Mouse (Mus musculus): Measurements from ENCODE around the gene Ranbp9. TPM values are rescaled to one million over a fixed set of nuclear protein-coding genes. Genes with fewer than 3 reads are reported as not detected.

Ranbp9 gene
- polyA plus RNA-seq, 1 experiment from 2014 or later = 14.2 TPM

DNA sequence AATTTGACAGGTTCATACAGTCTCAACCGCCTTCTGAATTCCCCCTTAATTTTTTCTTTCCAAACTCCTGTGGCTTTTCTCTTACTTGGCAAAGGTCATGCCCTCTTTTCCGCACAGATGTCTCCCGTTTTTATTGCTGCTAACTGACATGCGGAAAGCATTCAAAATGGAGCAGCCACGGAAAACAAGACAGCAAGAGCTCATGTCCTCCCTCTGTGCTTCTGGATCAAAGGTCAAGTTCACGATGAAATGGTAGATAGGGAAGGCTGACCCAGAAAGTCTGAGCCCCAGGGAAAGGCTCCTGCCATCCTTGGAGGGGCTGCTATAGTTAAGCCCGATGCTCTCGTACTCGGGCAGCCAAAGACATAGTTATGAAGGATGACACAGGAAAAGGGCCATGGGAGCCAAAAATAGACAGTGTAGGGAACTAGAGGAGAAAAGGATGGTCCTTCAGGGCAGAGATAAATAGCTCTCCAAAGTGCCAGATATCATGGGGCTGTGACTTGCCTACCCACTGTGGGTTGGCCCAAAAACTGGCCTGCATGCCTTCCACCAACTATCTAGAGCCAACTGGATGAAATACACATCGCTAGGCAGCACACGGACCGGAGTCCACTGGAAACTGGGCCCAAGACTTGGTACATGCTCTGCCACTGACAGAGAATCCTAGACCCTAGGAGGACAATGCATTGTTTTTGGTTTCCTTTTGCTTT is 5.6 kb upstream of the Ranbp9 start:
- 51% methylated on average over 12 of the region's 12 CpGs for WGBS
- H3K9me3 ChIP-seq = no peaks in the 10 kb centered on the region
- peaks cover 24% of the 10 kb centered on the region for H3K4me1 ChIP-seq (replicated peaks)
- H3K36me3 ChIP-seq = no peaks in the 10 kb centered on the region
- no peak for ATAC-seq (ENCODE audit: low read depth)
- H3K27ac ChIP-seq (replicated peaks) = no peak overlapping the region
- no peaks in the 10 kb centered on the region for H3K27me3 ChIP-seq
- H3K9ac ChIP-seq = no peak overlapping the region
- no peak overlapping the region for H3K4me3 ChIP-seq
- no peak overlapping the region for H3K4me2 ChIP-seq

DNA sequence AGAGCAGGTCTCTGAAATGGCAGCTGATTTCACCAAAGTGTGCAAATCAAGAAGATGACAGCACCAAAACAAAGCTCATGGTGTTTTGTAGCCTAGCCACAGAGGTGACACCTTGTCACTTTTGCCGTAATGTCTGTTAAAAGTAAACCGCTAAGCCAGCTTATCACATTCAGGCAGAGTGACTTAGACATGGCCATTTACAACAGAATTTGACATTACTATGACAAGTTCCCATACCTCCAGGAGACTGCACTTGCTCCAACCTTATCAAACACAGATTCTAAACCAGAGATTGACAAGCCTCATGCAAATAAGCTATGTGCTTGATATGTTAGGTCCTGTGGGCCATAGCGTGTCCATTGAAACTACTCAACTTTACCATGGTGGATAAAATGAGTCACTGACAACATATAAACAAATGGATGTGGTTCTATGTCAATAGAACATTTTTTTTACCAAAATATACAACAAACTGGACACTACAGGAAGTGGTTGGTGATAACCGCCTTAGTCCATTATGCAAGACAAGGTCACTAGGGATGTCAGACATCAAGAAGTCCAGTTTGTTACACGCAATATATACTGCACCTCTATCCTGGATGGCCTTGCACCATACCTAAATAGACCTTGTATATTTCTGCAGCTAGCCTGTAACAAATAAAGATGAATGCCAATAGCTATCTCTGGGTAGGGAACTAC is 4.3 kb upstream of the Ranbp9 start:
- Histone ChIP-seq H3K4me2 (no peak overlapping the region), H3K4me1 (replicated peaks) (peaks cover 21% of the 10 kb centered on the region), H3K27me3 (no peaks in the 10 kb centered on the region), H3K9me3 (no peaks in the 10 kb centered on the region), H3K27ac (replicated peaks) (no peak overlapping the region), H3K9ac (no peak overlapping the region), H3K36me3 (no peaks in the 10 kb centered on the region), H3K4me3 (no peak overlapping the region)
- 94% methylated on average over 5 of the region's 5 CpGs for WGBS
- ATAC-seq (ENCODE audit: low read depth) = no peak

DNA sequence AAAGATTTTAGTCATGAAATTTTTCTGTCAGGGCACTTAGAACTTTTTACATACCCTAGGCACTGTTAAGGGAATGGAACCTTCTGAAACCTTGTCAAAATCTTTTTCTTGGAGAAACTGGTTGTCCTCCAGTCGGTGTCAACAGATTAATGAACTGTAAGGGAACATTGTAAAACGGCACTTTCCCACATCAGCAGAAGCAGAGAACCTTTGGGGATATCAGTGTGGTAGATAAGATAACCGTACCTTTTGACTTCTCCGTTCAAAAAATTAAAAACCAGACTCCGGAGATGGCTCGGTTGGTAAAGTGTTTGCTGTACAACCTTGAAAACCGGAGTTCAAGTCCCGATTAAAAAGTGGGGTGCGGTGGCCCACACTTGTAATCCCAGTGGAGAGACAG is 1.7 kb upstream of the Ranbp9 start:
- no peak for ATAC-seq (ENCODE audit: low read depth)
- Histone ChIP-seq H3K27me3 (no peaks in the 10 kb centered on the region), H3K36me3 (no peaks in the 10 kb centered on the region), H3K4me1 (replicated peaks) (peaks cover 31% of the 10 kb centered on the region), H3K27ac (replicated peaks) (no peak overlapping the region), H3K4me2 (no peak overlapping the region), H3K9me3 (no peaks in the 10 kb centered on the region), H3K9ac (no peak overlapping the region), H3K4me3 (no peak overlapping the region)
- WGBS = 92% methylated on average over 9 of the region's 9 CpGs

DNA sequence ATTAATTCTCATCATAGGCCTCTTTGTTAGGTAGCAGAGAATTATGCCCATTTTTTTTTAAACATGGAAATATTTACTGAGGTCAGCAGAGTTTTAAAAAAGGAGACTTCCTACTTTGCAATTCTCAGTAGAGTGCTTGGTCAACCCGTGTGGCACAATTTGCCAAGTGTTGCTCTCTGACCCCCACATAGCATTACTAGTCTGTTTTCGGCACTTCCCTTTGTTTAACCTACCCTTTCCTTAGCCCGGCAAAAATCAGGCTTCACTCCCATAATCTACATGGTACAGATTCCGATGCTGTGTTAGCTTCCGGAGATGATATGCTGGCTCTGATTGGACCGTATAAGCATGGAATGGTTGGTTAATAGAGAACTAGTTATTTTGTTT is 770 bp upstream of the Ranbp9 start:
- H3K27ac ChIP-seq (replicated peaks) = peak overlapping the region; percentile 99
- ATAC-seq (ENCODE audit: low read depth) = peak; percentile 22; the same call in 1 of the 2 replicates
- WGBS = 27% methylated on average over 6 of the region's 6 CpGs
- H3K4me3 ChIP-seq = peak overlapping the region; percentile 81
- H3K4me2 ChIP-seq = peak overlapping the region; percentile 60
- no peaks in the 10 kb centered on the region for H3K27me3 ChIP-seq
- no peaks in the 10 kb centered on the region for H3K36me3 ChIP-seq
- no peaks in the 10 kb centered on the region for H3K9me3 ChIP-seq
- H3K4me1 ChIP-seq (replicated peaks) = peaks cover 40% of the 10 kb centered on the region
- peak overlapping the region; percentile 97 for H3K9ac ChIP-seq

DNA sequence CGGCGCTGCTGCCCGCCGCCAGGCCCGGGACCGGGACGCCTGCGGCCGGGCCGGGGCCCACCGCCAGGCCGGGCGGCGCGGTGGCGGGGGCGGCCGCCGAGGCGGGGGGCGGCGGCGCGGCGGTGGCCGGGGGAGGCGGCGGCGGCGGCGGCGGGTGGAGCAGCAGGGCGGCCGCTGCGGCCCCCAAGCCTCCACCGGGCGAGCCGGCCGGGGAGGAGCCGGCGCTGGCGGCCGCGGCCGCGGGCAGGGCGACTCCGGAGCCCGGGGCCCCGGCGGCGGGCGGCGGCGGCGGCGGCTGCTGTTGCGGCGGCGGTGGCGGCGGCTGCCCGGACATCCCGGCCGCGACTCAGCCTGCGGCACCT is 506 bp downstream of the Ranbp9 start:
- peak; percentile 9; the same call in 1 of the 2 replicates for ATAC-seq (ENCODE audit: low read depth)
- Histone ChIP-seq H3K27me3 (no peaks in the 10 kb centered on the region), H3K9ac (peak overlapping the region; percentile 97), H3K9me3 (no peaks in the 10 kb centered on the region), H3K4me3 (peak overlapping the region; percentile 81), H3K27ac (replicated peaks) (peak overlapping the region; percentile 99), H3K4me1 (replicated peaks) (peaks cover 50% of the 10 kb centered on the region), H3K4me2 (peak overlapping the region; percentile 71), H3K36me3 (no peaks in the 10 kb centered on the region)
- under 1% methylated on average over 43 of the region's 67 CpGs for WGBS

DNA sequence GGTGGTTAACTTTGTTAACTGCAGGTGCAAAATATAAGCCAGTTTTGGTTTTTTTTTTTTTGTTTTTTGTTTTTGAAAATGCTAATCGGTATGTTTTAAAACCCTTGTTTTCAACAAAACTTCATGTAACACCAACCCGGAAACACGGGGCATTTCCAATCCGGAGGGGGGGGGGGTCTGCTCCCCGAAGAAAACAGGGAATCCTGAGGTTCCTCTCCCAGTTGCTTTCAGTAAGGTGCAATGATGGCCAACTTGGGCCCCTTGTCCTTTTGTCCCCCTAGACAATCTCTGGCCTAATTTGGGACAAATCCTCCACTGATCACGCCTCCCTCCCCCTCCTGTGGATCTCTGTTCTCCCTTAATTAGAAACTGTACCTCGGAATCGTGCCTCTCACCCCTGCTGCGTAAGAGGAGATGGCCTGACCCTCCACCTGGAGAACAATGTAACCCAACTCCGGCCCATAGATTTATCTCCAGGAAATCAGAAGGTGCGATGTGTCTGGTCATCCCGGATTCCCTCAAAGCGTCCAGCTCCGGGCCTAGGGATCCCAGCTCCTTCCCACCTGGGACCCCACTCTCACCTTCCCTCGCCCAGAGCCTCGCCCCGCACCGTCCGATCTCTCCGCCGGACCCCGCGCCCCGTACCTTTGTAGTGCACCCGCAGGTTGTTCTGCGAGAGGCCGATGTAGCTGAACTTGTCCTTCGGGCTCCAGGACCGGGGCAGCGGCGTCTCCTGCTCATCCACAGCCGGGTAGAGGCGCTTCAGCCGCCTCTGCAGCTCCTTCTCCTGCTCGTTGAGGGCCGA is 1.1 kb downstream of the Ranbp9 start:
- peak overlapping the region; percentile 81 for H3K4me3 ChIP-seq
- H3K9me3 ChIP-seq = no peaks in the 10 kb centered on the region
- ATAC-seq (ENCODE audit: low read depth) = no peak
- no peaks in the 10 kb centered on the region for H3K27me3 ChIP-seq
- peak overlapping the region; percentile 99 for H3K27ac ChIP-seq (replicated peaks)
- H3K4me2 ChIP-seq = peak overlapping the region; percentile 71
- WGBS = under 1% methylated on average over 36 of the region's 36 CpGs
- H3K36me3 ChIP-seq = no peaks in the 10 kb centered on the region
- peaks cover 50% of the 10 kb centered on the region for H3K4me1 ChIP-seq (replicated peaks)
- peak overlapping the region; percentile 97 for H3K9ac ChIP-seq

DNA sequence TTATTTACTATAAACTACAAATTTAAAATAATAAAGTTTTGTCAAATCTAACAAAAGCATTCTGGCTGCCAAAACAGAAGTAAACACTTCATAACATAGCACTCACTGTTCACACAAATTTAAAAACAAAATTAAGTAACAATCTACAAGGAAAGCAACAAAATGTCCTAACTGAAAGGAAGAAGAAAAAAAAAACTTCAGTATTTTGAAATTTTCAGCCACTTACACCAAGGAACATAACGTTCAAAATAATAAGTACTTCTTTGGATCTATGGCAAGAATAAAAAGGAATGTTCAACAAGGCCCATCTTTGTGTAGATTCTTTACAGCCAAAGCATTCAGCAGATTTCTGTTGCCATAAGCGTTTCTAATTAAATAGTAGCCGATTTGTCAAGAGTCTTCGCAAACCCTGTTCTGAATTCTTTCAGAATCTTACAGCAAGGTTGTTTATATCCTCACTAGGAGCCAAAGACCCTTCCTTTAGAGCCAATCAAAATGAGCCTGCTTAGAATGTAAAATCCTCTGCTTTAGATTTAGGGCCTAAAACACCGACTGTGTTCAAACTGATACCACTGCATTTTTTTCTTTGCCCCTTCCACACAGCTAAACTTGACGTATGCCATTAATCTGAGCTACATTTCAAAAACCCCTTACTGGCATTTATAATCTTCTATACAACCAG is 1.9 kb downstream of the Ranbp9 start:
- Histone ChIP-seq H3K27me3 (no peaks in the 10 kb centered on the region), H3K9ac (peak overlapping the region; percentile 97), H3K4me1 (replicated peaks) (peaks cover 56% of the 10 kb centered on the region), H3K4me3 (peak overlapping the region; percentile 81), H3K4me2 (peak overlapping the region; percentile 71), H3K9me3 (no peaks in the 10 kb centered on the region), H3K27ac (replicated peaks) (peak overlapping the region; percentile 99), H3K36me3 (no peaks in the 10 kb centered on the region)
- no peak for ATAC-seq (ENCODE audit: low read depth)
- WGBS = 5% methylated on average over 6 of the region's 6 CpGs

DNA sequence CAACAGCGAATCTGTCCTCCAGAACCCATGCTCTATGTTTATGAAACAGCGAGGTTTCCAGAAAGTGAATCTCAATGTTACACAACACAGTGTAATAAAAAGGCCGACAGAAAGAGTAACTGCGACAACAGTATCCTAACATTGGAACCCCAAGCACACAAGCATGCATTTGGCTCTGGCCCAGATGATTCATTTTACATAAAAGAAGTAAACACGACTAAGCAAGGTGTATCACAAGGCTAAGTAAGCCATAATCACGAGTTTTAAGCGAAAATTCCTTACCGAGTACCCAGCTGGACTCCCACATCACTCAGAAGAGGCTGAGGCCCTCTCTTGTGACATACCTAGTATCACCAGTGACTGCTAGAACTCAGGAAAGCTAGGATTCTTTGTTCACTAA is 2.5 kb downstream of the Ranbp9 start:
- H3K4me1 ChIP-seq (replicated peaks) = peaks cover 59% of the 10 kb centered on the region
- no peaks in the 10 kb centered on the region for H3K27me3 ChIP-seq
- no peak for ATAC-seq (ENCODE audit: low read depth)
- peak overlapping the region; percentile 35 for H3K27ac ChIP-seq (replicated peaks)
- peak overlapping the region; percentile 81 for H3K4me3 ChIP-seq
- no peaks in the 10 kb centered on the region for H3K36me3 ChIP-seq
- peak overlapping the region; percentile 71 for H3K4me2 ChIP-seq
- peak overlapping the region; percentile 97 for H3K9ac ChIP-seq
- H3K9me3 ChIP-seq = no peaks in the 10 kb centered on the region
- WGBS = 20% methylated on average over 8 of the region's 8 CpGs

DNA sequence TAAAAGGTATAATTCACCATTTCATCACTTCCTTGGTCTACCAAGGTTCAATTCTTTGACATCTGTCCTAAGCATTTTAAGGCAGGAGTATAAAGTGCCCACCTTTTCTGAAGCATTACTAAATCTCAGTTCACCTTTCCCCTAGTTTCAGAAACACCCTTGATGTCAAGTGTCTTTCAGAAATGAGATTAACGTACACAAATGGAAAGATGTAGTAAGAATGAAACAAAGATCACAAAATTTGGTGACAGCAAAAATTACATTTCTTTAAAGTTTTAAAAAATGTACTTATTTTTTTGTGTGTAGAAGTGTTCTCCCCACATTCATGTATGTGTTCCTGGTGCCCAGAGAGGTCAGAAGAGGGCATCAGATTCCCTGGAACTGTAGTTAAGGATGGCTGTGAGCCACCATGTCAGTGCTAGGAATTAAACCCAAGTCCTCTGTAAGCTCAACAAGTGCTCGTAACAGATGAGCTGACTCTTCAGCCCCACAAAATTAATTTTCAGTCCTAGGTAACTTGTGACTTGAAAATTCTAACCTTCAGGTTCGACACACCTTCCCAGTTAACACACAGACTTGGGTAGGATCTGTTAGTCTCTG is 3.9 kb downstream of the Ranbp9 start:
- no peaks in the 10 kb centered on the region for H3K9me3 ChIP-seq
- no peak for ATAC-seq (ENCODE audit: low read depth)
- H3K36me3 ChIP-seq = no peaks in the 10 kb centered on the region
- H3K4me3 ChIP-seq = no peak overlapping the region
- H3K9ac ChIP-seq = no peak overlapping the region
- no peak overlapping the region for H3K4me2 ChIP-seq
- no peaks in the 10 kb centered on the region for H3K27me3 ChIP-seq
- WGBS = 94% methylated on average over 3 of the region's 3 CpGs
- H3K27ac ChIP-seq (replicated peaks) = no peak overlapping the region
- H3K4me1 ChIP-seq (replicated peaks) = peaks cover 54% of the 10 kb centered on the region

DNA sequence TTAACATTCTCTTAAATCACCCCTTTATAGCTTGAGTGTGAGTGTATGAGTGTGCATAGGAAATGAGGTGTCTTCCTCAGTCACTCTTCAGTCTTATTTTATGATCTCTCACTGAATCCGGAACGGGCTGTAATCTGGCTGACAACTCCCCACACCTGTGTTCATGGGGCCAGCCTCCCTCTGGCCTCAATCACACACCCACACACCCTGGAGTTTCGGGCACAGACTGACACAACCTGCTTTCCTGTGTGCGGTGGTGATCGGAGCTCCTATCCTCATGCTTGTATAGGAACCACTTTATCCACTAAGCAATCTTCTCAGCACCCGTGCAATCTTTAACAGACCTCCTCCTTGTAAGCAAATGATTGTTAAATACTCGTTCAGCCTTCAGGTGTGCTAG is 4.9 kb downstream of the Ranbp9 start:
- H3K27ac ChIP-seq (replicated peaks) = no peak overlapping the region
- 81% methylated on average over 7 of the region's 7 CpGs for WGBS

DNA sequence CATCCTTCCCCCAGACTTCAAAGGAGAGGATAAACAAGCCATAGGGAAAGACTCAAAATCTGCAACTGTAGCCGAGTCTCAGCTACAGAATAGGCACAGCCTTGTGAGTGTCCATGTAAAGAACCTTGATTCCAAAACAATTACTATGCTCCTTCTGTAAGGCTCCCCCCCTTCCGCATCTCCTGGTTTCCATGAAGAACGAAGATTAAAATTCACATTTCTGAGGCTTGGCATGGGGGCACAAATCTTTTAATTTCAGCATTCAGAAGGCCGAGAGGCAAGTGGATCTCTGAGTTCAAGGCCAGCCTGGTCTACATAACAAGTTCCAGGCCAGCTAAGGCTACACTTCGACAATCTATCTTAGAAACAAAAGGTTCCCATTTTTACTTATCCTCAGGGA is 6.4 kb downstream of the Ranbp9 start:
- Histone ChIP-seq H3K27ac (replicated peaks) (no peak overlapping the region), H3K9ac (no peak overlapping the region), H3K27me3 (no peaks in the 10 kb centered on the region), H3K4me2 (no peak overlapping the region), H3K4me3 (no peak overlapping the region), H3K4me1 (replicated peaks) (peaks cover 49% of the 10 kb centered on the region), H3K36me3 (0 out of 2 replicates have a peak, but pooled peaks cover 4% of the 10 kb centered on the region), H3K9me3 (no peaks in the 10 kb centered on the region)
- ATAC-seq (ENCODE audit: low read depth) = no peak
- 89% methylated on average over 5 of the region's 5 CpGs for WGBS

More for the DNA sequence above, 4.9 kb downstream of the Ranbp9 start:
- Histone ChIP-seq H3K36me3 (no peaks in the 10 kb centered on the region), H3K27me3 (no peaks in the 10 kb centered on the region), H3K9me3 (no peaks in the 10 kb centered on the region), H3K4me2 (no peak overlapping the region), H3K9ac (no peak overlapping the region), H3K4me3 (no peak overlapping the region), H3K4me1 (replicated peaks) (peaks cover 49% of the 10 kb centered on the region)
- ATAC-seq (ENCODE audit: low read depth) = no peak

Measured in neural tube, embryonic 13.5 days (tissue).